Mouse (Mus musculus) adrenal gland, postnatal 36 days (tissue): ENCODE results near the gene Bcat2. TPM values are rescaled to one million over a fixed set of nuclear protein-coding genes. Genes with fewer than 3 reads are reported as not detected.
A peak's percentile ranks its signal among the peaks of the same experiment; 100 is the strongest.

Source experiments
- DNase-seq, 2 experiments: peaks; one replicate each; pipeline ENCODE4 v3.0.0; 2021; ENCODE audit warnings: mixed read lengths in 1 of 2
- total RNA-seq, 2 experiments: library from RNA; stranded (reverse); gene quantifications; 2 replicates each; pipeline ENCODE4 v1.2.3; 2021

Bcat2 gene
- total RNA-seq, 2 experiments from 2014 or later = 165 to 289 TPM

DNA sequence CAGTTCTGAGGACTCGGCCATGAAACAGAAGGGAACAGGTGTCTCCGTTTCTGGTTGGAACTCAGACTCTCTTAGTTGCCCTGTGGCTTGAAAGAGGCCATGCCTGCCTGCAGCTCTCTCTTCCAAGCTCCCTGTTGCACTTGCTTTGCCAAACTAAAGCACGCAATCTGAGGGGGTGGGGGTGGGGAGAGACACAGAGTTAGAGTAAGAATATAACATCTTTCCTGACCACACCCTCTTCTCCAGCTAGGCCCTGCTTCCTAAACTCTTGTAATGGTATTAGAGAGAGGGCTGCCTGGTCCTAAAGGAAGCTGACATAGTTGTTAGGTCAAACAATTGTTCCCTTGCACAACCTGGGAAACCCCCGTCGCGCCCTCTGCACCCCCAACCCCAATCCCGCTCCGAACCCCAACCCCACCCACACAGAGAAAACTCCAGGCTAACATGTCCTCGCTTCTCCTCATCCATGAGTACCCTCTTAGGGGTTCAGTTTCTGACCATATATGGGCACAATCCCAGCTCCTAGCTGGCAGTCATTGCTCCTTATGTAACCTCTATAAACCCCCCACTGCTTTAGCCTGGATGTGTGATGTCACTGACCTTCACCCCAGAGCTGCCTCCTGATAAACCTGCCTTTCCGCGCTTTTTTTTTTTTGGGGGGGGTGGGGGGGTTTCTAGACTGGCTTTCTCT lies 19.0 kb upstream of the Bcat2 start:
- no peak for DNase-seq

DNA sequence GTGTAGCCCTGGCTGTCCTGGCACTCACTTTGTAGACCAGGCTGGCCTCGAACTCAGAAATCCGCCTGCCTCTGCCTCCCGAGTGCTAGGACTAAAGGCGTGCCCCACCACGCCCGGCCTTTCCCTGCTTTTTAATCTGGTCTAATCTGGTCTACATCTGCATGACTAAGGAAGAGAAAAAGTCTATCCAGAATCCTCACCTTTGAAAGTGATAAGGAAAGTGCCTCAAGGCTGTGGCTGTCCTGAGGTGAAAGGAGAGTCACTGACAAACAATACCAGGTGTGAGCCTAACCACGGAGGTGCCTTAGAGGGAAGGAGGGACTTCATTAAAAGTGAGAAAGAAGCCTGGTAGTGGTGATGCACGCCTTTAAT lies 18.5 kb upstream of the Bcat2 start:
- no peak for DNase-seq

DNA sequence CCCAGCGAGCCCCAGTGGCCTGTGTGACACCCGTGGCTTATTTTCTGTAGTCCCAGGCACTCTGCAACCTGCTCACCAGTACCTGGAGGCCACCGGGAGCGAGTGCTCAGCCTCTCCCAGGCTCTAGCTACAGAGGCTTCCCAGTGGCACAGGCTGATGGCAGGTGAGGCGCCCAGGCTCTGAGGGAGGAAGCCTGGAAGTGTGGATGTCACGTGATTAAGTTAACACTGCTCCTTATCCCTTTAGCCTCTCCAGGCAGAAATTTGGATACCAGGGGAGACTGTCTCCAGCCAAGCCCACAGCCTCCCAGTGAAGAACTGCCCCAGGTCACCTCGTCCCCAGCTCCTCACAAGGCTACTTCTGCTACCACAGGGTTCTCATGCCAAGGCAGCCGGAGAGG lies 16.4 kb upstream of the Bcat2 start:
- DNase-seq = no peak

DNA sequence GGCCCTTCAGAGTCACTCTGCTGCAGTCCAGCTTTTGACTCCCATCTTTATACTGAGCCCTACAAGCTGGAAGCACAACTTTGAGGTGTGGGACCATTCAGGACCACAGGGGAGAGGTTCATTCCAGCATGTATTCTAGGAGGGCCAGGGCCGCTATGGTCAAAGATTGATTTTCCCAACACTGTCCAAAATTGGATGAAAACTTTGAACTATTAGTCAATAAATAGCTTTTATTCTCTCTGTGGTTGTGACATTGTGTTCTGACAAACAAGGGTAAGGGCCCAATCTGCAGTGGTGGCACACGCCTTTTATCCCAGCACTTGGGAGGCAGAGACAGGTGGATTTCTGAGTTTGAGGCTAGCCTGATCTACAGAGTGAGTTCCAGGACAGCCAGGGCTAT lies 16.0 kb upstream of the Bcat2 start:
- DNase-seq = no peak

DNA sequence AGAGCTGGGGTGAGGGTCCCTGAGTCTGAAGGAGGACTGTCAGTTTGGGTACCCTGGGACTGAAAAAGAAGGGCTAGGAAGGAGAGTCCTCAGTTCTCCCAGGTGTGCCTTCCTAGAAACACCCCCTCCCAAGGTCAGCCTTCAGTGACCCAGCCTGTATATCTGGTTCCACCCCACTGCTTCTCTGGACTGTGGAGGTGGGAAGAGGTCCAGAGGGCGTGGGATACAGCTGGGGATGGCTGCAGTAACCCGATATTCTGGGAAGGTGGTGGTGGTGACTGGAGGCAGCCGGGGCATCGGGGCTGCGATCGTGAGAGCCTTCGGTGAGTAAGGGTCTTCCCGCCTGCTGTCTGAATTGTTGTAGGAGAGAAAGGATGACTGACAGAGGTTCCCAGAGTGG lies 15.2 kb upstream of the Bcat2 start, which contains the start of gene Hsd17b14:
Gene Hsd17b14, plus strand, starts transcription at position 150 of the 400 bp plus-strand sequence.
- no peak for DNase-seq

DNA sequence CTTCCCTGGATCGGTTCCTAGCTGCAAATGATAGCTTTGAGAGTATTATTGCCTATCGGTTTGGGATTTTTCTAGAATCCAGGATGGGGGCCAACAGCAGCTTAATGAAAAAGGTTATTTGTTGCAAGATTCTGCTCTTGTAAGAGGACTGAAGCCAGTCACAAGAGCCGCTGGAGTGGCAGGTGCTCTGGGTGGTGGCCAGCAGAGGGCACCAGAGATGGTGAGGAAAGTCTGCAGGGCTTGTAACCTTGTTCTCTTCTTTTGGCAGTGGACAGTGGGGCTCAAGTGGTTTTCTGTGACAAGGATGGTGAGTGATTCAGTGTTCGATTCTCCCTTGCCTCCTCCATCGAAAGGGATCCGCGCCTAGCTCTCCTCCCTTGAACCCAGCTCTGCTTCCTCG lies 14.2 kb upstream of the Bcat2 start:
- DNase-seq = peak; percentile 89 to 92

DNA sequence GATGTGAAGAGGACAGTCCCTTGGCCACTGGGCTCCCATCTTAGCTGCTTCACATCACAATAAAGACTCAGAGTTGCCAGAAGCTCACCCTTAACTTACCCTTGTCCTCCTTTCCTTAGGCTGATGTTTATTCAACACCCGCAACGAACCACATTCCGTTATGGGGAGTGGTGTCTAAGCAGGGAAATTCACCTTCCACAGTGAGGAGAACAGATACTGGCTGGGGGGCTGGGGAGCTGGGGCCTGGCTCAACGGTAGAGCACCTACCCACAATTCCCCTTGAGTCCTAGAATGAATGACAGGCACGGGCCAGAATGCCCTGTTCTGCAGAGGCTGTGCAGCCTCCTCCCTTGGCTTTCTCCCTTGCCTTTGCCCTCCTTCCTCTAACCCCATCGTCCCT lies 11.0 kb upstream of the Bcat2 start:
- no peak for DNase-seq

DNA sequence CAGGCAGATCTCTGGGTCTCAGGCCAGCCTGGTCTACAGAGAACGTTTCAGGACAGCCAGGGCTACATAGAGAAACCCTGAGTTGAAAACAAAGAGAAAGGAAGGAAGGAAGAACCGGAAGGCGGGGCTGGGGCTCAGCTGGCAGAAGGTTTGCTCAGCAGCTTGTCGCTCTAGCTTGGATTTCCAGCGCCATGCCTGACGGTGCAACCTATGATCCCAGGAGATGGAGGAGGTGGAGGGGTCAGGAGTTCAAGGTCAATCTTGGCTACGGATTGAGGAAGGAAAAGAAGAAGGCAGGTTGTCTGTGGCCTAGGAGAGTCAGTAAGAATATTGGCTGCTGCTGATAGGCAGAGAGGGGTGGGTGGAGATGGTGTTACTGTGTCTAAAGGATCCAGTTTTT lies 9.7 kb upstream of the Bcat2 start:
- DNase-seq = no peak

DNA sequence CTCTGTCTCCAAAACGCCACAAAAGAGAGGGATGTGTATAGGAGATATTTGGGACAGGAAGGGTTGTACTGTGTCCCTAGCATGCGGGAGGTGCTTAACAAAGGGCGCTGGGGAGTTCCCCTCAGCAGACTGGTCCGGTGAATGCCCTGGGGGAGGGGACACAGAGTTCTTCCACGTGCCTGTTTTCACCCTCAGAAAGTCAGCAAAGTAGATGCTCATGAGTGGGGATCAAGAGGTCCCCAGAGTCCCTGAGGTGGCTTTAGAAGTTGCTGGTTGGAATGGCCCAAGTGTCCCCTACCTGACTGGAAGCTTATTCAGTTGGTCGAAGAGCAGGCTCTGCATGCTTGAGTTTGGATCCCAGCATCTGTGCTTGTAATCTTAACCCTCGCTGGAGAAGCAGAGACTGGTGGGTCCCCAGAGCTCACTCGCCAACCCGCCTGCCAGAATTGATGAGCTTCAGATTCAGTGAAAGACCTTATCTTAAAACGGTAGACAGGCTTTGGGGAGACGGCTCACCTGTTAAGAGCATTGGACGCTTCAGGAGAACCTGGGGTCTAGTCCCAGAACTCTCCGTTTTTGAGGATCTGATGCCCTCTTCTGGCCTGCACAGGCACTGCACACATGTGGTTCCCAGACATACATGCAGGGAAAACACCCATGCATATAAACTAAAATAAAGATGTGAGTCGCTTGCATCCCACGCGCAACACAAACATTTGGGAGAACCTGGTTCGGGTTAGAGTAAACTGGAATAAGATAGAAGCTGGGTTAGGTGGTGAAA lies 8.9 kb upstream of the Bcat2 start:
- peak; percentile 78 to 79 for DNase-seq

DNA sequence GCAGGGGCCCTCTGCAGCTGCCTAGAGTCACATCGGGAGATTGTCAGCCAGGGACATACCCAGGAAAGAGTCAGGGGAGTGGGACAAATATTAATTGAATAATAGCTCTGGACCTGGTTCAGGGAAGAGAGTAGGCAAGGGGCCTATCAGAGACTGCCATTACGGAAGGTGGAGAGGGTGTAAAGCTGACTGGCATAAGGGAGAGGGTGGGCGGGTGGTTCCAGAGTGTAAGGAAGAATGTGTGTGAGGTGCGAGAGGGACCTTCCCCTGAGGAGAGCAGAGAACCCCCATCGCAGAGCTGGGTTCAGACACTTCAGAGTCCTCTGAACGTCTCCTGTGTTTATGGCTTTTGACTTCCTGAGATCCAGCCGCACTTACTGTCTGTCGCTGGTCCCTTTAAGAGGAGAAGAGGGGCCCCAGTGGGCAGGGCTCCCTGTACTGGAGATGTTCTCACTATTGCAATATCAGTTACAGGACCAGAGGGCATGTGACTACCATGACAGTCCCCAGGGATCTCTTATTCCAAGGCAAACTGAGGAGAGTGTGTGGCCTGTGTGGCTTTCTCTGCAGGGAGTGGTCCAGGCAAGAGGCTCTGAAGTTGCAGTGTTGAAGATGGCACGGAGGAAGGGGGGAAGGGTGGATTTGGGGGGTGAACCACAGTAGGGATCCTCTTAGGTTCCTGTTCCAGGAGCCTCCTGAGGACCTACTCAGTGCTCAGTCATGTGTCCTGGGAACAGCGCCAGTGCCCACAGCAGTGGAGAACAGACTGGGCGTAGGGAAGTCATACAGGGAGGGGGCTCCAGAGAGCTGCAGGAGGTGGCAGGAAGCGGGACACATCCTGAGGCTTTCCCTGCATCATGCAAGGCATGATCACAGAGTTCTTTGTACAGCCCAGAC lies 8.1 kb upstream of the Bcat2 start:
- peak in 1 of 2 experiments; percentile 38 for DNase-seq

DNA sequence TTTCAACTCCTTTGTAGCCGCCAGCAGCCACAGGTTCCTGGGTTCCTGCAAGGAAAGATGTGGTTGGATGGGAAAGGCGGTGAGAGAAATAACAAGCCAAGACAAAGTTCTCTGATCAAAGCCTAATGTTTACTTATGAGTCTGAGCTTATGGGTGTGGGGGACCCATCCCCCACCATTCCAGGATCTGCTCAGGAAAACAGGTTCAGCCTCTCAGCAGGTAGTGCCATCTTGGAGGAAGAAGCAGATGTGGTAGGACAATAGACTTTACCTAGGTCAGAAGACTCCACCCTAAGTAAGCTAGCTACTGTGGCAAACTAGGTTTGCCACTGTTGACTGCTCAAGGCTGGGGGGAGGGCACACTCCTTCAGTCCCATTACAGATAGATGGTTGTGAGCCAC lies 5.1 kb upstream of the Bcat2 start:
- DNase-seq = no peak

DNA sequence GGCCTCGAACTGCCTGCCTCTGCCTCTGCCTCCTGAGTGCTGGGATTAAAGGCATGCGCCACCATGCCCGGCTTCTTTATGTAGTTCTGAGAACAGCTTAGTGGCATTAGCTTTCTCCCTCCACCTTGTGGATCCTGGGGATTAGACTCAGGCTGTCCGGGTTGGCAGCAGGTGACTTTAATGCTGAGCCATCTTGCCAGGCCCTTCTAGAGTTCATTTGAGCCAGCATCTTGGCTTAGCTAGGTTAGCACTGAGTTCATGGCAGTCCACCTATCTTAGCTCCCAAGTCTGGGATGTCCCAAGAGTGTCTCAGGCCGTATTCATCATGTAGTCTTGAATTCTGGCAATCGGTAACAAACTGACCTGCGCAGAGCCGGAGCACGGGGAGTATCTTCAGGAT lies 4.5 kb upstream of the Bcat2 start:
- no peak for DNase-seq

DNA sequence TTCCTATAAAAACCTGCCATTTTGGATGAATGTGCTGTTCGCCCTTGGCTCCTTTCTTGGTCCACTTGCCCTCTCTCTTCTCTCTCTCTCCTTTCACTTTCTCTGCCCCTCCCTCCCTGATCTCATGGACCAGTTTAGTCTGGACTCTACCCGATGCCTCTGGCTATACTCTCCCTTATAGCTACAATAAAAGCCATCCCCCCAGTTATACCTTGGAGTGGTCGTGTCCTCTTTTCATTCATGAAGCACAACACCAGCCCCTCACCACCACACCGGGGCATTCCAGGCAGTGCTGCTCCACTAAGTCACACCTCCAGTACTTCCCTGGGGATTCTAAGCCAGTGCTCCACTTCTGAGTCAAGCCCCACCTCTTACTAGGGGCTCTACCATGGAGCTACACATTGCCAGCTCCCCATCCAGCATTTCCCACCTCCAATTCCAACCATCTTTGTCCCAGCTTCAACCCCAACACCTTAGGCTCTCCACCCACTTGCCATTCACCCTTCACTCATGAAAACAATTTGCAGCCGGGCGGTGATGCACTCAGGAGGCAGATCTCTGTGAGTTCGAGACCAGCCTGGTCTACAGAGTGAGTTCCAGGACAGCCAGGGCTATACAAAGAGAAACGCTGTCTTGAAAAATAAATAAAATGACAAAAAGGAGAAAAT lies 2.7 kb upstream of the Bcat2 start:
- no peak for DNase-seq

DNA sequence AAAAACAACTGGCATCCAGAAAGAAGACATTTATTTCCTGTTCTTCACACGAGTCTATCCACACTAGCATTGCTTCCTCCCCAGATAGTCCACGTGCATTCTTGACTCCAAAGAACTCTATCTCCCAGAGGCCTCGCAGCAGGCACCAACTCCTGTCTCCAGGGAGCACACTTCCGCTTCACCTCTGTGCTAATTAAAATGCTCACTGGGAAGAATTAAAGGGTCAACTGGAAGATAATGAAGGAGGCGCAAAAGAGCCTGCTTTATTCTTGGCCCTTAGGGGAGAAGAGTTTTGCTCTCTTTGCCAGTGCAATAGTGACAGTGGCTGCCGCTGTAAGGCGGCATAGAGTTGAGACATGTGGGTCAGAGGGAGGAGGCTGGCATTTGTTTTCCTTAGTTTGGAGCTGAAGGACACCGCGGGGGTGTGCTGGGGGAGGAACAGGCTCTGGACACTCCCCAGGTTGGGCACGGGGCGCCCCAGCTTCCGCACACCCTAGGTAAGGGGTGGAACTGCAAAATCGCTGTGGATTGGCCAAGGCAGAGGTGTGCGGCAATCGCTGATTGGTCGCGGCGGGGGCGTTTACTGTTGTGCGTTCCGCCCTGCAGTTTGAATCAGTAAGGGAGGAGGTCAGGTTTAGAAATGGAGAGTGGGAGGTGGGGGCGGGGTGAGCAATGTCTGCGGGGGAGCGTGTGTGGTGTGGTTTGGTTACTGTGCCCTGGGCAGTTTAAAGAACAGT lies 2.0 kb upstream of the Bcat2 start:
- peak; percentile 96 to 97 for DNase-seq

DNA sequence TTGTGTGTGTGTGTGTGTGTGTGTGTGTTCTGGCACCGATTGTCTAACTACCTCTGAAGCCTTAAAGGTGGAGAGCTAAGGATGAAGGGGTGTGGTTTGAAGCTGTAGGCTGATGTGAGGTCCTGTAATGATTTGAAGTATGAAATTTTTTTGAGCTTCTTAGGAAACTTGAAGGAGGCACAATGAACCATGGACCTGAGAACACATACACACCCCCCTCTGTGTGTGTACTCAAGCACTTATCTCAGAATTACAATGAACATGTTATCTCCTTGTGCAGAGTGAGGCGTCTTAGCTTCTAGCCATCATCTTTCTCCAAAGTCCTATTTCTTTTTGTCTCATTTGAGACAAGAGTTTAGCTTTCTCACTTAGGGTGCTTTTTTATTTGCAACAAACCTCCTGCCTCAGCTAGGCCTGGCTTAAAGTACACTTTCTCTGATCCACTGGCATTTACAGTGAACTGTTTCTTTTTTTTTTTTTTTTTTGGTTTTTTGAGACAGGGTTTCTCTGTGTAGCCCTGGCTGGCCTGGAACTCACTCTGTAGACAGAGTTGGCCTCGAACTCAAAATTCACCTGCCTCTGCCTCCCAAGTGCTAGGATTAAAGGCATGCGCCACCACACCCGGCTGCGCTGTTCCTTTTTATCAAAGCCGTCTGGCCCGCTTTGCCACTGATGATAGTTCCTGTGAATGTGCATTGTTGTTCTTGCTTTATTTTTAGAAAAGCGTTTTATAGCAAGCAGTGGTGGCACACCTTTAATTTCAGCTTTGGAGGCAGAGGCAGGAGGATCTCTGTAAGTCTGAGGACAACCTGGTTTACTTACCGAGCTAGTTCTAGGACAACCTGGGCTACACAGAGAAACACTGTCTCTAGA lies 1.1 kb upstream of the Bcat2 start:
- DNase-seq = no peak

DNA sequence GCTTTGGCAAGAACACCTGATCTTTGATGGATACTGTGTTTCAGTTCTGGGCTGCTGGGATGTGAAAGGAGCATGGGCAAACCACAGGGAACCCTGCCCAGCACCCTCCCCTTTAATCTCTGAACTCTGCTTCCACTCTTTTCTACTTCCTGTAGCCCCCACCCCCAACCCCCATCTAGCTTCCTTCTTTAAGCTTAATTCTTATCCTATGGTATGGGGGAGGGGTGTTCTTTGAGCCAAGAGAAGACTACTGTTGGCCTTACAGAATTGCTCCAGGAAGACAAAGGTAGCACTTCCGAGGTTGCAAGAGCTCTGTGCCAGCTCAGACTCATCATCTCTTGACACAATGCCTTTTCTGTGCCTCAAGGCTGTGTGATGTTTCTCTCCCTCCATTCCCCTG lies 2.0 kb downstream of the Bcat2 start:
- no peak for DNase-seq

DNA sequence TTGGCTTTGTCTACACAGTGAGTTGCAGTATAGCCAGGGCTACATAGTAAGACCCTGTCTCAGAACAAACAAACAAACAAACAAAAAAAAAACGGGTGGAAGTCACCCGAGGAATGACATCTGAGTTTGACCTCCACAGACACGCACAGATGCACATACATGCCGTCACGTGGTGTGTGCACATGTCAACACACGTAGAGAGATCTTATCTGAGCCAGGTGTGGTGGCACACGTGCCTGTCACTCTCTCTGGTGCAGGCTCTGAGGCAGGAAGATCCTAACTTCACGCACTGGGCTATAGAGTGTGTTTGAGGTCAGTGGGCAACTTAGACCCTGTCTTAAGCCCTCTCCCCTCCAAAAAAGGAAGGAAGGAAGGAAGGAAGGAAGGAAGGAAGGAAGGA lies 4.0 kb downstream of the Bcat2 start:
- no peak for DNase-seq

DNA sequence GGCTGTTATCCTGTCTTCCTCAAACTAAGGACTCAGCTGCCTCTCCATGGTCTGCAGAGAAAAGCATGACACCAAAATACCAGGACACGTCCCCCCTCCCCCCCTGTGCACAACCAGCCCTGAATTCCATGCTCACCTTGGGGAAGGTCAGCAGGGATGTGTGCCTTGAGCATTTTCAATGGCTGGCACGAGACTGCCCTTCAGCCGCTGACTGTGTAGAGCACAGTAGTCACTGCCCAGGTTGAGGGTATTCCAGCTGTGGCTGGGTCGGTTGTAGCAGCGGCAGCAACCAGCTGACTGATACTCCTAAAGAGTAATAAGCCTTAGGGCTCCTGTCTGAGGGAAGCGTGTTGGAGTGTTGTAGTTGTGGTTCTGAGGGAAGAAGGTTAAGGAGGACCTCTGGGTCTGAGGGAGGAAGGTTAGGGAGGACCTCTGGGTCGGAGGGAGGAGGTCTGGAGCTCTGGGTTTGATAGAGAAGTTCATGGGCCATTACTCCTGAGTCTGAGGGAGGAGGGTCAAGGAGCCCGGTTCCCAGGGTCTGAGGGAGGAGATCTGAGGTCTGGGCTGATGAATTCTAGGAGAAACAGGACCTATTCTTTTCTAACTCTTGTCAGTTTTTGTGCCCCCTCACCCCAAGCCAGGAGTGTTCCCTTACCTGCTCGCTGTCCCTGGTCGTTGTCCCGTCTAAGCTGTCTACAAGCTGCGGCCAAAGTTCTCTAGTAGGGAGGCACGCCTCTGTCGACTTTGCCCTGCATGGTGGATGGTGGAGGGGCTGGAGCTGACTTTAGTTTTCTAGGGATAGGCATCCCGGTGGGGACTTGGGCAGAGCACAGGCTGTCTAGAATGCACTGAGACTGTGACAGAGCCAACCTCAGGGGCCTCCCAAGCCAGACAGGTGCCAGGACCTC lies 4.8 kb downstream of the Bcat2 start:
- no peak for DNase-seq

DNA sequence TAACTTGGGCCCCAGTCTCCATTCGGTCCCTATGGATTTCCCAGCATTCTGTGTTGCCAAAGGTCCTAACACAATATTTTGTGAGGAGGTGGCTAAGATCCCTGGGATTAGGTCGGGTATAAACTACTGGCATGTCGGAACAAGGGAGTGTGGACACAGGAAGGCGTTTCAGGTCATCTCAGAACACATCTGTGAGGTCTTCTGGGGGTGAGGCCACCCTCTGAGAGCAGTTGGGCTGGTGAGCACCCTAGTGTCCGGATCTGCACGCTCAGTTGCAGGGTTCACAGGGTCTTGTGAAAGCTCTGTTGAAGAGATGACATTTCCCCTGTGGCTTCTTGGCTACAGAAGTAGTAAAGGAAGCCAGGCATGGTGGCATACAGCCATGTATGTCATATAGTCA lies 16.0 kb downstream of the Bcat2 start:
- DNase-seq = no peak
